Mouse (Mus musculus) liver, adult 2 months (tissue): ENCODE measurements around the gene Cuta.

Experiments
- CTCF ChIP-seq: fragments of 200-500 bp; IDR thresholded peaks from 2 replicates; pipeline ENCODE4 v1.5.1; 2011; ENCODE audit warnings: low read depth, low read length, control low read depth
- POLR2A ChIP-seq: fragments of 200-500 bp; IDR thresholded peaks from 2 replicates; pipeline ENCODE4 v1.6.1; 2011; ENCODE audit warnings: low read length, control low read depth; ENCODE audit not compliant: insufficient read depth; ENCODE audit errors: extremely low read depth

DNA sequence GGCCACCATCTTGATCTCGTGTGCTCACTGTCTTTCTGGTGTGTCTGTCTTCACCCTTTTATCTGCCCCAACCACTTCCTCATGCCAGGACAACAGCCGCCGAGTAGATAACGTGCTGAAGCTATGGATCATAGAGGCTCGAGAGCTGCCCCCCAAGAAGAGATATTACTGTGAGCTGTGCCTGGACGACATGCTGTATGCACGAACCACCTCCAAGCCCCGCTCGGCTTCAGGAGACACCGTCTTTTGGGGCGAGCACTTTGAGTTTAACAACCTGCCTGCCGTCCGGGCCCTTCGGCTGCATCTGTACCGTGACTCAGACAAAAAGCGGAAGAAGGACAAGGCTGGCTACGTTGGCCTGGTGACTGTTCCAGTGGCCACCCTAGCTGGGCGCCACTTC lies 17.5 kb upstream of the Cuta start:
- TF ChIP-seq CTCF (no peak), POLR2A (no peak)
